Mouse (Mus musculus): ENCODE data around the gene Gm21560. TPM values are rescaled to one million over a fixed set of nuclear protein-coding genes. Genes with fewer than 3 reads are reported as not detected.

Gm21560 gene
- polyA plus RNA-seq (2017; shearing (Covaris generic)): not detected

GRCm38 (mm10) chr14:6219192-6219591 is at the start of gene Gm21560:
Gm21560 (minus strand) TSS chr14:6219292.

Other genes starting within 250 kb of the Gm21560 start
- not detected for gene Gm3453, start 240.2 kb downstream of the Gm21560 start, polyA plus RNA-seq (2017; shearing (Covaris generic))
- 0.26 TPM for gene Gm6337, start 161.0 kb downstream of the Gm21560 start, polyA plus RNA-seq (2017; shearing (Covaris generic))
- gene Gm8206, start 125.3 kb downstream of the Gm21560 start, polyA plus RNA-seq (2017; shearing (Covaris generic)): 5.2 TPM
- gene Gm3468, start 110.6 kb downstream of the Gm21560 start, polyA plus RNA-seq (2017; shearing (Covaris generic)): 9.5 TPM
- gene Gm3476, start 93.5 kb downstream of the Gm21560 start, polyA plus RNA-seq (2017; shearing (Covaris generic)): not detected
- 3.0 TPM for gene Gm3411, start 68.0 kb upstream of the Gm21560 start, polyA plus RNA-seq (2017; shearing (Covaris generic))
- gene Gm21103, start 85.6 kb upstream of the Gm21560 start, polyA plus RNA-seq (2017; shearing (Covaris generic)): not detected
- gene Gm3618, start 124.4 kb upstream of the Gm21560 start, polyA plus RNA-seq (2017; shearing (Covaris generic)): not detected
- not detected for gene Gm16440, start 171.0 kb upstream of the Gm21560 start, polyA plus RNA-seq (2017; shearing (Covaris generic))
- gene Gm3591, start 193.2 kb upstream of the Gm21560 start, polyA plus RNA-seq (2017; shearing (Covaris generic)): 1.1 TPM
- gene Gm3594, start 225.3 kb upstream of the Gm21560 start, polyA plus RNA-seq (2017; shearing (Covaris generic)): not detected